Mouse (Mus musculus): ENCODE data around the gene Atp8a1.

DNA sequence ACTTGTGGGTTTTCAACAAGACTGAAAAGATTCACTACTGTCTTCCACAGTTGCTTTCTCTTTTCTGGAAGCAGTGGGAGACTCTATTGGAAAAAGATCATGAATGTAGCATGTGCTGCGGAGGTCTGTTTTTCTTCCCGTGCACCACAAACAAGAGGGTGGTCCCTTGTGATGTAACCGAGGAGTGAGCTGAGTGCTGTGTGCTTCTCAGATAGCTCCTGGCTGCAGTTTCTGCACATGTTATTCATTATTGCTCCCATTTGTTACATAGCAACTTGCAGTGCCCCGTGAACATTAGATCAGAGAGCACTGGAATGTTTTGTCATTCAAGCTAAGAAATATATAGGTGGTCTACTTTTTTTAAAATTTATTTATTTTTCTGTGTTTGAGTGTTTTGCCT lies 174.2 kb downstream of the Atp8a1 start:
- TF ChIP-seq TAL1 (IDR thresholded peaks at IDR 0.05; ENCODE audit: low read length) (no peak), GATA1 (IDR thresholded peaks at IDR 0.05; ENCODE audit: low read length) (no peak)

Measured in erythroblast, embryonic 14.5 days (primary cell).